Mouse (Mus musculus) kidney, embryonic 15.5 days (tissue): Measurements from ENCODE around the gene Cald1. TPM values are rescaled to one million over a fixed set of nuclear protein-coding genes. Genes with fewer than 3 reads are reported as not detected.
A peak's percentile ranks its signal among the peaks of the same experiment; 100 is the strongest.

Experiments
- ATAC-seq: fragments of 200-750 bp; cut with Nextera tagmentation; replicated peaks from 2 replicates; pipeline ENCODE4 v1.8.0; 2017; ENCODE audit warnings: moderate TSS enrichment; ENCODE audit not compliant: low FRiP score
- H3K27ac ChIP-seq: fragments of 300-500 bp; sonication (generic); 2 replicates; pipeline ENCODE4 v1.5.1; 2015; ENCODE audit warnings: mild to moderate bottlenecking, inconsistent platforms
- H3K27me3 ChIP-seq: fragments of 300-500 bp; sonication (generic); 2 replicates; pipeline ENCODE4 v1.6.1; 2015; ENCODE audit warnings: inconsistent platforms
- H3K36me3 ChIP-seq: fragments of 300-500 bp; sonication (generic); 2 replicates; pipeline ENCODE4 v1.6.1; 2015; ENCODE audit warnings: inconsistent platforms
- H3K4me1 ChIP-seq: fragments of 300-500 bp; sonication (generic); 2 replicates; pipeline ENCODE4 v1.6.1; 2015; ENCODE audit warnings: inconsistent platforms
- H3K4me2 ChIP-seq: fragments of 300-500 bp; sonication (generic); 2 replicates; pipeline ENCODE4 v1.6.1; 2015; ENCODE audit warnings: moderate library complexity, mild to moderate bottlenecking, inconsistent platforms
- H3K4me3 ChIP-seq: fragments of 300-500 bp; sonication (generic); replicated peaks from 2 replicates; pipeline ENCODE4 v1.5.1; 2015; ENCODE audit warnings: mild to moderate bottlenecking, inconsistent platforms
- H3K9ac ChIP-seq: fragments of 300-500 bp; sonication (generic); 2 replicates; pipeline ENCODE4 v1.6.1; 2015; ENCODE audit warnings: mild to moderate bottlenecking, inconsistent platforms
- H3K9me3 ChIP-seq: fragments of 300-500 bp; sonication (generic); replicated peaks from 2 replicates; pipeline ENCODE4 v1.6.1; 2016; ENCODE audit warnings: inconsistent platforms
- WGBS: fragments of 180-500 bp; shearing (Covaris S2); methylation state at CpG from one replicate; pipeline ENCODE4 v1.1.7; 2015; ENCODE audit warnings: mixed read lengths; 5-methylcytosine and 5-hydroxymethylcytosine counted together
- polyA plus RNA-seq: library from polyadenylated mRNA; unstranded; fragments of >200 nt; fragmentation: Nextera tagmentation; extraction: Ambion mirVana; gene quantifications from 2 replicates; pipeline ENCODE4 v1.2.1, GENCODE M21; 2015

Cald1 gene
- polyA plus RNA-seq, result 242 and 266 TPM in 2 replicates

GRCm38 (mm10) chr6:34598121-34599065, at the start of gene Cald1:
TSS of gene Cald1 (plus strand) at chr6:34598500.
- WGBS, result 11% methylated on average over 16 of the region's 16 CpGs

GRCm38 (mm10) chr6:34549017-34549416, 49.3 kb upstream of the Cald1 start:
- 42% methylated on average over 2 of the region's 2 CpGs for WGBS
- no peak overlapping the region for H3K4me2 ChIP-seq
- no peaks in the 10 kb centered on the region for H3K9me3 ChIP-seq
- ATAC-seq, result no peak
- H3K27ac ChIP-seq, result no peak overlapping the region
- 0 out of 2 replicates have a peak, but pooled peaks cover 4% of the 10 kb centered on the region for H3K4me1 ChIP-seq
- H3K4me3 ChIP-seq, result no peak overlapping the region
- H3K9ac ChIP-seq, result no peak overlapping the region
- H3K27me3 ChIP-seq, result no peaks in the 10 kb centered on the region
- no peaks in the 10 kb centered on the region for H3K36me3 ChIP-seq

More at GRCm38 (mm10) chr6:34598121-34599065, at the start of gene Cald1:
- Histone ChIP-seq H3K4me1 (peaks cover 38% of the 10 kb centered on the region), H3K9me3 (no peaks in the 10 kb centered on the region), H3K9ac (peak within 1 kb of the TSS; percentile 54), H3K4me2 (peak within 1 kb of the TSS; percentile 58), H3K27ac (peak within 1 kb of the TSS; percentile 80), H3K4me3 (peak within 1 kb of the TSS; percentile 50), H3K36me3 (no peaks in the 10 kb centered on the region), H3K27me3 (no peaks in the 10 kb centered on the region)
- ATAC-seq, result peak; percentile 92

GRCm38 (mm10) chr6:34552489-34553157, 45.7 kb upstream of the Cald1 start:
- 0 out of 2 replicates have a peak, but pooled peaks cover 3% of the 10 kb centered on the region for H3K4me1 ChIP-seq
- no peaks in the 10 kb centered on the region for H3K36me3 ChIP-seq
- H3K4me2 ChIP-seq, result no peak overlapping the region
- no peak overlapping the region for H3K27ac ChIP-seq
- 78% methylated on average over 4 of the region's 4 CpGs for WGBS
- H3K4me3 ChIP-seq, result no peak overlapping the region
- H3K27me3 ChIP-seq, result no peaks in the 10 kb centered on the region
- no peak for ATAC-seq
- no peaks in the 10 kb centered on the region for H3K9me3 ChIP-seq
- H3K9ac ChIP-seq, result no peak overlapping the region

GRCm38 (mm10) chr6:34554291-34554997, 43.9 kb upstream of the Cald1 start:
- 60% methylated on average over 9 of the region's 9 CpGs for WGBS
- Histone ChIP-seq H3K27ac (no peak overlapping the region), H3K9me3 (no peaks in the 10 kb centered on the region), H3K36me3 (no peaks in the 10 kb centered on the region), H3K9ac (no peak overlapping the region), H3K4me1 (peaks cover 3% of the 10 kb centered on the region; the same call in 1 of the 2 replicates), H3K4me2 (no peak overlapping the region), H3K4me3 (no peak overlapping the region), H3K27me3 (no peaks in the 10 kb centered on the region)
- no peak for ATAC-seq

GRCm38 (mm10) chr6:34559521-34559920, 38.8 kb upstream of the Cald1 start:
- Histone ChIP-seq H3K4me1 (peaks cover 7% of the 10 kb centered on the region; the same call in 1 of the 2 replicates), H3K27me3 (no peaks in the 10 kb centered on the region), H3K4me2 (no peak overlapping the region), H3K27ac (no peak overlapping the region), H3K36me3 (no peaks in the 10 kb centered on the region), H3K9ac (no peak overlapping the region), H3K9me3 (no peaks in the 10 kb centered on the region), H3K4me3 (no peak overlapping the region)
- WGBS, result 69% methylated on average over 4 of the region's 4 CpGs
- ATAC-seq, result no peak

GRCm38 (mm10) chr6:34565176-34565880, 33.0 kb upstream of the Cald1 start:
- ATAC-seq, result no peak
- no peaks in the 10 kb centered on the region for H3K36me3 ChIP-seq
- H3K27me3 ChIP-seq, result no peaks in the 10 kb centered on the region
- H3K27ac ChIP-seq, result no peak overlapping the region
- H3K9me3 ChIP-seq, result no peaks in the 10 kb centered on the region
- H3K4me2 ChIP-seq, result no peak overlapping the region
- no peak overlapping the region for H3K9ac ChIP-seq
- no peak overlapping the region for H3K4me3 ChIP-seq
- H3K4me1 ChIP-seq, result peaks cover 10% of the 10 kb centered on the region; the same call in 1 of the 2 replicates
- 57% methylated on average over 7 of the region's 7 CpGs for WGBS

GRCm38 (mm10) chr6:34567298-34567697, 31.0 kb upstream of the Cald1 start:
- Histone ChIP-seq H3K9ac (no peak overlapping the region), H3K4me2 (no peak overlapping the region), H3K27me3 (no peaks in the 10 kb centered on the region), H3K4me1 (peaks cover 10% of the 10 kb centered on the region; the same call in 1 of the 2 replicates), H3K9me3 (no peaks in the 10 kb centered on the region), H3K36me3 (no peaks in the 10 kb centered on the region), H3K4me3 (no peak overlapping the region), H3K27ac (no peak overlapping the region)
- WGBS, result 44% methylated on average over 5 of the region's 5 CpGs
- no peak; the same call in 1 of the 2 replicates for ATAC-seq

- Histone ChIP-seq H3K9ac (no peak overlapping the region), H3K9me3 (no peaks in the 10 kb centered on the region), H3K4me2 (no peak overlapping the region), H3K27me3 (no peaks in the 10 kb centered on the region), H3K36me3 (no peaks in the 10 kb centered on the region), H3K27ac (no peak overlapping the region), H3K4me1 (0 out of 2 replicates have a peak, but pooled peaks cover 3% of the 10 kb centered on the region), H3K4me3 (no peak overlapping the region)
- no peak for ATAC-seq
- WGBS, result 71% methylated on average over 6 of the region's 6 CpGs
These were observed 18.7 kb upstream of the Cald1 start for GRCm38 (mm10) chr6:34579504-34580068.

GRCm38 (mm10) chr6:34583365-34583764, 14.9 kb upstream of the Cald1 start:
- Histone ChIP-seq H3K9ac (no peak overlapping the region), H3K4me1 (0 out of 2 replicates have a peak, but pooled peaks cover 3% of the 10 kb centered on the region), H3K27me3 (no peaks in the 10 kb centered on the region), H3K27ac (no peak overlapping the region), H3K4me2 (no peak overlapping the region), H3K4me3 (no peak overlapping the region), H3K9me3 (no peaks in the 10 kb centered on the region), H3K36me3 (no peaks in the 10 kb centered on the region)
- WGBS, result 44% methylated on average over 5 of the region's 5 CpGs
- no peak for ATAC-seq

GRCm38 (mm10) chr6:34588066-34588465, 10.2 kb upstream of the Cald1 start:
- H3K9ac ChIP-seq, result no peak overlapping the region
- no peak overlapping the region for H3K4me2 ChIP-seq
- H3K4me1 ChIP-seq, result no peaks in the 10 kb centered on the region
- no peak overlapping the region for H3K4me3 ChIP-seq
- no peak overlapping the region for H3K27ac ChIP-seq
- 76% methylated on average over 4 of the region's 4 CpGs for WGBS
- H3K9me3 ChIP-seq, result no peaks in the 10 kb centered on the region
- H3K36me3 ChIP-seq, result no peaks in the 10 kb centered on the region
- ATAC-seq, result no peak
- H3K27me3 ChIP-seq, result no peaks in the 10 kb centered on the region

GRCm38 (mm10) chr6:34590716-34591115, 7.6 kb upstream of the Cald1 start:
- Histone ChIP-seq H3K27ac (no peak overlapping the region), H3K4me3 (no peak overlapping the region), H3K27me3 (no peaks in the 10 kb centered on the region), H3K4me2 (no peak overlapping the region), H3K9ac (no peak overlapping the region), H3K4me1 (no peaks in the 10 kb centered on the region), H3K9me3 (no peaks in the 10 kb centered on the region), H3K36me3 (no peaks in the 10 kb centered on the region)
- no peak for ATAC-seq
- 94% methylated on average over 9 of the region's 9 CpGs for WGBS
